ENCODE assay signal across 21 mouse cellular contexts in genomic region chr9:42138248-42138858, GRCm38 (mm10). TPM values are rescaled to one million over a fixed set of nuclear protein-coding genes. Genes with fewer than 3 reads are reported as not detected.
DNase-seq lines count a peak whose midpoint lies in the region; ATAC-seq and TF ChIP-seq lines count a peak whose summit lies in the region.
"Had no signal": no experiment of that assay in that cellular context is flagged by ENCODE, and none has a peak within 500 bp of the region (broad histone marks: within the 10 kb centered on the region; RNA-seq: fewer than 3 reads in every experiment).

No protein-coding gene starts in this region.

- no peaks in the 10 kb centered on the region; the same call in 1 of the 2 replicates for H3K4me1 ChIP-seq in liver, postnatal 0 days (ENCODE audit: insufficient read depth)
- H3K4me1 ChIP-seq in limb, embryonic 10.5 days, result no peaks in the 10 kb centered on the region
- H3K4me1 ChIP-seq: embryonic facial prominence, embryonic 15.5 days; forebrain, embryonic 10.5 days; heart, embryonic 10.5 days; liver, embryonic 12.5 days; megakaryocyte, embryonic 14.5 days had no signal

- intact Hi-C loops in heart, postnatal 10 days (cut with DNase I), result no loop called here

- no peak for DNase-seq in liver, postnatal 0 days
- no peak for DNase-seq in liver
- peak; percentile 17 for DNase-seq in T-cell, adult 2 months (ENCODE audit: low spot score)
- DNase-seq in splenic B cell, adult 2 months (ENCODE audit: low read depth, low spot score), result peak; percentile 69
- no peak for DNase-seq in heart, postnatal 10 days
- DNase-seq in cerebellum, adult 9-11 months, result no peak
- DNase-seq in limb, embryonic 10.5 days (ENCODE audit: low spot score), result no peak
- DNase-seq: adrenal gland, postnatal 10 days; cerebellum, adult 9-10 months; embryo, embryonic 11 days; gastrocnemius, postnatal 25 days; heart, postnatal 36 days; thymus, adult 18-20 months had no signal

- no peak for TF ChIP-seq CTCF in liver, postnatal 0 days (IDR thresholded peaks at IDR 0.05; ENCODE audit: low read depth)

- ATAC-seq in liver, postnatal 0 days, result no peak
- ATAC-seq in inflammation-experienced regulatory T-cells, adult 6 months, result peak; percentile 65
- ATAC-seq: liver, embryonic 12.5 days; midbrain, embryonic 15.5 days had no signal

- no peak overlapping the region for H3K4me3 ChIP-seq in liver, postnatal 0 days (ENCODE audit: low read depth, low read length)
- H3K4me3 ChIP-seq in limb, embryonic 10.5 days, result no peak overlapping the region
- H3K4me3 ChIP-seq: embryonic facial prominence, embryonic 15.5 days; forebrain, embryonic 10.5 days; heart, embryonic 10.5 days; liver, embryonic 12.5 days; megakaryocyte, embryonic 14.5 days; midbrain, embryonic 15.5 days had no signal

- H3K36me3 ChIP-seq in liver, postnatal 0 days (replicated peaks; ENCODE audit: insufficient read depth, low read length), result no peaks in the 10 kb centered on the region
- H3K36me3 ChIP-seq in splenic B cell, adult 2 months (ENCODE audit: control insufficient read depth, insufficient read depth, low read length, poor library complexity, severe bottlenecking), result no peaks in the 10 kb centered on the region
- H3K36me3 ChIP-seq in limb, embryonic 10.5 days, result no peaks in the 10 kb centered on the region
- H3K36me3 ChIP-seq: embryonic facial prominence, embryonic 15.5 days; forebrain, embryonic 10.5 days; heart, embryonic 10.5 days; liver, embryonic 12.5 days; midbrain, embryonic 15.5 days had no signal

- no peaks in the 10 kb centered on the region for H3K9me3 ChIP-seq in liver, postnatal 0 days (ENCODE audit: low read length)
- no peaks in the 10 kb centered on the region for H3K9me3 ChIP-seq in limb, embryonic 10.5 days (replicated peaks)
- H3K9me3 ChIP-seq: embryonic facial prominence, embryonic 15.5 days; forebrain, embryonic 10.5 days; heart, embryonic 10.5 days; liver, embryonic 12.5 days; midbrain, embryonic 15.5 days had no signal

- H3K9ac ChIP-seq in liver, postnatal 0 days (replicated peaks), result no peak overlapping the region
- H3K9ac ChIP-seq: embryonic facial prominence, embryonic 15.5 days; liver, embryonic 12.5 days; midbrain, embryonic 15.5 days had no signal

- H3K27me3 ChIP-seq in liver, postnatal 0 days (ENCODE audit: insufficient read depth, low read length), result no peaks in the 10 kb centered on the region
- H3K27me3 ChIP-seq in splenic B cell, adult 2 months (ENCODE audit: control insufficient read depth, insufficient read depth, low read length, poor library complexity, severe bottlenecking), result no peaks in the 10 kb centered on the region
- no peaks in the 10 kb centered on the region for H3K27me3 ChIP-seq in limb, embryonic 10.5 days (ENCODE audit: low read depth, poor library complexity, severe bottlenecking)
- H3K27me3 ChIP-seq: CH12.LX; embryonic facial prominence, embryonic 15.5 days; liver, embryonic 12.5 days; megakaryocyte, embryonic 14.5 days; midbrain, embryonic 15.5 days had no signal

- 0 out of 2 replicates have a peak overlapping the region, but pooled peaks have one; percentile 4 for H3K27ac ChIP-seq in liver, postnatal 0 days (ENCODE audit: low read depth)
- H3K27ac ChIP-seq in limb, embryonic 10.5 days, result no peak overlapping the region
- H3K27ac ChIP-seq: embryonic facial prominence, embryonic 15.5 days; forebrain, embryonic 10.5 days; heart, embryonic 10.5 days; liver, embryonic 12.5 days; midbrain, embryonic 15.5 days had no signal

- no peak for TF ChIP-seq EP300 in liver, postnatal 0 days (IDR thresholded peaks at IDR 0.05; ENCODE audit: low read depth)

- H3K4me2 ChIP-seq in liver, postnatal 0 days (ENCODE audit: low read depth, low read length), result no peak overlapping the region
- H3K4me2 ChIP-seq: embryonic facial prominence, embryonic 15.5 days; liver, embryonic 12.5 days; midbrain, embryonic 15.5 days had no signal

- 48% methylated on average over 4 of the region's 4 CpGs for WGBS in liver, postnatal 0 days (ENCODE audit: insufficient replicate concordance)
- 91% methylated on average over 4 of the region's 4 CpGs for WGBS in limb, embryonic 10.5 days

RNA-seq across cellular contexts. Expression of gene Sorl1, which starts 14.3 kb away (rescaled TPM):
- polyA plus RNA-seq in liver, postnatal 0 days (2015; fragmentation: Nextera tagmentation; extraction: Ambion mirVana), result 1.5 and 3.0 TPM in 2 replicates
- 10 to 100 TPM; 27.5 to 44.9 (median 29.1) TPM for polyA plus RNA-seq in inflammation-experienced regulatory T-cells, adult 6 months (2017; shearing (Covaris generic))
- total RNA-seq in heart, postnatal 10 days (2021), result 1 to 10 TPM; 7.5 to 8.2 TPM
- 4.3 and 6.6 TPM in 2 replicates for polyA plus RNA-seq in limb, embryonic 10.5 days (2016; fragmentation: Nextera tagmentation; extraction: Ambion mirVana)

Comparison
In these comparisons a context has a peak if more than half of its experiments do, and no peak if none do; other contexts are left out.
1. DNase-seq: peak in T-cell, adult 2 months (single experiment) and splenic B cell, adult 2 months (single experiment); none in liver, postnatal 0 days (single experiment), liver (single experiment), heart, postnatal 10 days (0 of 2), cerebellum, adult 9-11 months (single experiment) and limb, embryonic 10.5 days (single experiment).